Mouse (Mus musculus) right cerebral cortex, postnatal 4 days (tissue): ENCODE measurements at regions not wholly inside any gene's neighbourhood (a gene's known extent, or its start where the extent isn't known, plus 50 kb on each side); places are given as distances from the start of the nearest gene placed in this dataset.
A peak's percentile ranks its signal among the peaks of the same experiment; 100 is the strongest.
"Not testable (repeated sequence)": the region's sequence is repeated elsewhere in the genome, so short reads cannot be mapped to it uniquely, and the experiment has no call there.

Experiments
- DNase-seq: peaks from one replicate; pipeline ENCODE4 v3.0.0-alpha.2; 2022

GRCm38 (mm10) chr11:94882687-94883383 lies 53.2 kb upstream of the Col1a1 start:
- DNase-seq = no peak

- no peak for DNase-seq
Measured at GRCm38 (mm10) chr11:94881982-94882686, 53.9 kb upstream of the Col1a1 start.

GRCm38 (mm10) chr11:94880896-94881840 lies 54.9 kb upstream of the Col1a1 start:
- no peak for DNase-seq

- no peak for DNase-seq
Measured at GRCm38 (mm10) chr11:94876707-94877106, 59.3 kb upstream of the Col1a1 start.

- no peak for DNase-seq
Measured at GRCm38 (mm10) chr11:94875026-94875425, 61.0 kb upstream of the Col1a1 start.

- no peak for DNase-seq
Measured at GRCm38 (mm10) chr11:94874155-94874561, 61.9 kb upstream of the Col1a1 start.

GRCm38 (mm10) chr11:94873693-94874092 lies 62.3 kb upstream of the Col1a1 start:
- no peak for DNase-seq

- DNase-seq = peak; percentile 59
Measured at GRCm38 (mm10) chr11:94872921-94873320, 63.1 kb upstream of the Col1a1 start.

GRCm38 (mm10) chr11:94870341-94870740 lies 65.7 kb upstream of the Col1a1 start:
- peak; percentile 48 for DNase-seq

- not testable (repeated sequence) for DNase-seq
Measured at GRCm38 (mm10) chr11:94869866-94870265, 66.2 kb upstream of the Col1a1 start.

GRCm38 (mm10) chr11:94866176-94866967 lies 69.7 kb upstream of the Col1a1 start:
- DNase-seq = peak; percentile 78

GRCm38 (mm10) chr11:94850129-94850528 lies 67.6 kb upstream of the Tmem92 start:
- DNase-seq = no peak

GRCm38 (mm10) chr11:94839133-94839532 lies 56.6 kb upstream of the Tmem92 start:
- DNase-seq = no peak

GRCm38 (mm10) chr11:94838140-94838539 lies 55.6 kb upstream of the Tmem92 start:
- no peak for DNase-seq

GRCm38 (mm10) chr11:94836347-94836746 lies 53.8 kb upstream of the Tmem92 start:
- no peak for DNase-seq

GRCm38 (mm10) chr11:94832246-94832985 lies 49.9 kb upstream of the Tmem92 start:
- peak; percentile 74 for DNase-seq
